Mouse (Mus musculus) testis, adult 2 months (tissue): ENCODE results near the gene Gm13199.

Experiments
- CTCF ChIP-seq: fragments of 200-500 bp; IDR thresholded peaks from 2 replicates; pipeline ENCODE4 v1.5.1; 2012; ENCODE audit warnings: low read depth, mild to moderate bottlenecking, inconsistent platforms, low read length, moderate library complexity; ENCODE audit not compliant: control insufficient read depth, insufficient read depth, insufficient replicate concordance
- POLR2A ChIP-seq: fragments of 200-500 bp; IDR thresholded peaks from 2 replicates; pipeline ENCODE4 v1.6.1; 2012; ENCODE audit warnings: low read depth, mild to moderate bottlenecking, inconsistent platforms, low read length, moderate library complexity; ENCODE audit not compliant: control insufficient read depth

DNA sequence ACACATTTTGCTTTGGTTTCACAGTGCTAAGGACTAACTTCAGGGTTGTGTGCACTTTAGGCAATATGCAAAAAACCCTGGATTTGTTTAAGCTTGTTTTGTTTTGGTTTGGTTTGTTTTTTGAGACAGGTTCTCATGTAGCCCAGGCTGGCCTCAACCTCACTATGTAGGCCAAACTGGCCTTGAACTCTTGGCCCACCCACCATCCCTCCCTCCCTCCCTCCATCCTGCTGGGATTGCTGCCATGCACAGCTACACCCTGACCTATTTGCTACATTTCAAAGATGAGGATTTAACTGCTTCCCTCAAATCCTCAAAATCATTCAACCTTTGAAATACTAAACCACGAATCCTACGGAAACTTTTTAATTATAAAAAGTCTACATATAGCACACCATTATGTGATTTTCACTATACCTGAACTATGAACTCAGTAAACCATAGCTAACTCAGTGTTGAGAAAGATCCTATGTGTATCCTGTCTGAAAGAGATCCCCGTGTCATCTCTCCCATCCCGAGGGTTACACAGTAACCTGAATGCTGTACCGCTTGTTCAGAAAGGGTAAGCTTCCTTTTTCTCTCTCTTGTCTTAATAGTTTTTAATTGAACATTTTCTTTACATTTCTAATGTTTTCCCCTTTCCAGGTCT, 37.3 kb downstream of the Gm13199 start:
- TF ChIP-seq CTCF: no peak
- TF ChIP-seq POLR2A: no peak
